Mouse (Mus musculus) heart, postnatal 14 days (tissue): ENCODE data around the gene Bach2. TPM values are rescaled to one million over a fixed set of nuclear protein-coding genes. Genes with fewer than 3 reads are reported as not detected.

Experiments
- DNase-seq, 2 experiments: peaks; one replicate each; pipeline ENCODE4 v3.0.0; 2021 to 2022
- intact Hi-C: fragments of 180-260 bp; cut with DNase I; formaldehyde crosslinking; loops from one replicate; pipeline ENCODE4 v1.15.1; 2025
- total RNA-seq, 2 experiments: library from RNA; stranded (reverse); gene quantifications; 2 replicates each; pipeline ENCODE4 v1.2.3; 2021

Bach2 gene
- total RNA-seq, 2 experiments from 2014 or later, result 11.2 TPM

DNA sequence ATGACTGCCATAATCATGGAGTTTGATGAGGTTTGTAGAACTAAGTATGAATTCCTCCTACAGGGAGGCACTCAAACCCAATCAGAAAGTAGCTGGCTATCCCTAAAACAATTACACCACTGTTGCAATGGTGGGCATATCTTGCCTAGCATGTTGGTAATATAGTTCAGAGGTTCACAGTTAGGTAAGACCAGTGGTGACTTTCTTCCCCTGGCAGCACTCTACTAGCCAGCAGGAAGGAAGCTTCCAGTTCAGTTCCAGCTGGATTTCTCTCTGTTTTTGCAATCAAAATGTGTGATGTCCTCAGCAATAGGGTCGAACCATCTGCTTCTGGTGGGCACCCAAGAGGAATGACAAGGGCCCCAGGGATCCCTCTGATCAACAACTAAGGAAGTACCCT, 196.0 kb downstream of the Bach2 start:
- intact Hi-C loops, result loop anchor here (5.0 kb wide), 1 partner anchor 103 kb away; no protein-coding TSS in a partner anchor
- no peak for DNase-seq

GRCm38 (mm10) chr4:32439974-32440739, 201.6 kb downstream of the Bach2 start:
- DNase-seq, result no peak

DNA sequence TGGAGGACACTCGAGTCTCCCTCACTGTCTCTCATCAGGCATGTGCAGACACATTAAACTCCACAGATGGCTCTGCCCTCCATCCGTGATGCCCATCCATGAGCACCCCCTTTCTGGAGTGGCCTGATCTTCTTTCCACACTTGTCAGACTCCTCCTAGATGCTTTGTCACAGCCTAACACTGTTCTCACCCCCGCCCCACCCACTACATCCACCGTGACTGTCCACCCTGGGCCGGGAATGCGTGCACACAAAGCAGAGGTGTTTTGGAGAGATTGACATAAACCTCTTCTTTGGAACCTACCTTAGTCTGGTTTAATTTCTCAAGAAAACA, 202.1 kb downstream of the Bach2 start:
- intact Hi-C loops, result no loop called here
- no peak for DNase-seq

More at GRCm38 (mm10) chr4:32439974-32440739, 201.6 kb downstream of the Bach2 start:
- intact Hi-C loops, result no loop called here

- intact Hi-C loops, result no loop called here
- no peak for DNase-seq
These were observed 206.1 kb downstream of the Bach2 start for GRCm38 (mm10) chr4:32444671-32445196.

DNA sequence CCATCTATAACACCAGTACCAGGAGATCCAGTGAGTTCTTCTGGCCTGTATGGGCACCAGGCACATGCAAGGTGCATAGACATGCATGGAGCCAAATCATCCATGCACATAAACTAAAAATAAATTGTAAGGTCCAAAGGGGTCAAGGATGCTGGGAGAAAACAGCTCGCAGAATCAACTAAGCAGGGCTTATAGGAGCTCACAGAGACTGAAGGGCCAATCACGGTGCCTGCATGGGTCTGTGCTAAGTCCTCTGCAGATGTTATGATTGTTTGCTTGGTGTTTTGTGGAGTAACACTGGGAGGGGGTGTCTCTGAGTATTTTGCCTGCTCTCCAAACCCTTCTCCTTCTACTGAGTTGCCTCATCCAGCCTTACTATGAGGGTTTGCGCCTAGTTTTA, 209.2 kb downstream of the Bach2 start:
- intact Hi-C loops, result no loop called here
- DNase-seq, result no peak

GRCm38 (mm10) chr4:32461986-32462385, 223.4 kb downstream of the Bach2 start:
- intact Hi-C loops, result no loop called here
- no peak for DNase-seq

DNA sequence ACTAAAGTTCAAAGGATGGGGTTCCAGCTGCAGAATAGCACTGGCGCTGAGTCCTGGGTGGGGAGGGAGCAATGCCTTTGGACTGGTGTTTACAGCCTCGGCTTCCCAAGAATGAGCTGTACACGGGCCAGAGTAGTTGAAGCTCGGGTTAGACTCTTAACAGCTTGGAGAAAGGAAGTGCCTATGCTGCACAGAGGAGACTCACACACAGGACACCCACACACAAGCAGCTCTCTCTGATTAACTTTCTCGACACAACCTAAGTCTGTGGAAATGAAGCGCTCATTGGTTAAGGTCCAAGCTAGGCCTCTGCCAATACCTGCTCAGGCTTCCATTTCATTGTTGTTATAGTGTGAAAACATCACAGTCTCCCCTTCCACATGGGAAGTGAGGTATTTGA, 224.5 kb downstream of the Bach2 start:
- intact Hi-C loops, result no loop called here
- no peak for DNase-seq

DNA sequence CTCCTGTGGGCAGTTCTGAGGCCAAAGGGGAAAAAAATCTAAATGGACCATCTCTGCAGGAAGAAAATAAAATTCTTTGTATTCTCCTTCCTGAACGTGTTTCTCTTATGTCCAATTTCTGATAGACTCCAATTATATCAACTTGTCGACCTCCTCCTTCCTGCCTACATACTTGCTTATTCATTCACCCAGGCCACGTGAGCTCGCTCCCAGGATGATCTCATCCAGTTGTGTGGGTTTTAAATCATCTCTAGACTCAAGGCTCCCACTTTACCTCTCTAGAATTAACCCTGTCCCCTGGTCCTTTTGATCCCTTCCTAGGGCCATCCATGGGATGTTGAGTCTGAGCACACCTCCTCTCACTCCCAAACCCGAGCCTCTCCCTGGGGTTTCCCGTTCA, 225.9 kb downstream of the Bach2 start:
- intact Hi-C loops, result no loop called here
- DNase-seq, result no peak

- DNase-seq, result no peak
- intact Hi-C loops, result no loop called here
These were observed 227.4 kb downstream of the Bach2 start for GRCm38 (mm10) chr4:32466031-32466430.

- intact Hi-C loops, result no loop called here
- DNase-seq, result no peak
These were observed 239.5 kb downstream of the Bach2 start for GRCm38 (mm10) chr4:32477977-32478660.

DNA sequence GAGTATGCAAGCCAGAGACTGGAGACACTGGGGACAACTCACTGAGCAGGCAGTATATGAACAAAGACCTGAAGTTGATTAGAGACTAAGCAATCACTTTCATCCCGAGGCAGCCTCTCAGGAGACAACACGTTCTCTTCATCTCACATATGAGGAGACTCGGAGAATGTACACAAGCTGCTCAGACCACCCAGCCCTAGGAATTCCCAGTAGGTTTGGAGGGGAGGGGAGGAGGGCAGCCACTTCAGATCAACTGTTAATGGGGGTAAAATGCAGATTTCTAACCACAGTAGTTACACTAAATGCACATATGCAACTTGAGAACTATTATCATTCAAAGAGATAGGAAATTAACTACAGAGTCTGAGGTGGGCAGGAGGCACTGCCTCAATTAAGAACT, 240.6 kb downstream of the Bach2 start:
- DNase-seq, result no peak
- intact Hi-C loops, result no loop called here

DNA sequence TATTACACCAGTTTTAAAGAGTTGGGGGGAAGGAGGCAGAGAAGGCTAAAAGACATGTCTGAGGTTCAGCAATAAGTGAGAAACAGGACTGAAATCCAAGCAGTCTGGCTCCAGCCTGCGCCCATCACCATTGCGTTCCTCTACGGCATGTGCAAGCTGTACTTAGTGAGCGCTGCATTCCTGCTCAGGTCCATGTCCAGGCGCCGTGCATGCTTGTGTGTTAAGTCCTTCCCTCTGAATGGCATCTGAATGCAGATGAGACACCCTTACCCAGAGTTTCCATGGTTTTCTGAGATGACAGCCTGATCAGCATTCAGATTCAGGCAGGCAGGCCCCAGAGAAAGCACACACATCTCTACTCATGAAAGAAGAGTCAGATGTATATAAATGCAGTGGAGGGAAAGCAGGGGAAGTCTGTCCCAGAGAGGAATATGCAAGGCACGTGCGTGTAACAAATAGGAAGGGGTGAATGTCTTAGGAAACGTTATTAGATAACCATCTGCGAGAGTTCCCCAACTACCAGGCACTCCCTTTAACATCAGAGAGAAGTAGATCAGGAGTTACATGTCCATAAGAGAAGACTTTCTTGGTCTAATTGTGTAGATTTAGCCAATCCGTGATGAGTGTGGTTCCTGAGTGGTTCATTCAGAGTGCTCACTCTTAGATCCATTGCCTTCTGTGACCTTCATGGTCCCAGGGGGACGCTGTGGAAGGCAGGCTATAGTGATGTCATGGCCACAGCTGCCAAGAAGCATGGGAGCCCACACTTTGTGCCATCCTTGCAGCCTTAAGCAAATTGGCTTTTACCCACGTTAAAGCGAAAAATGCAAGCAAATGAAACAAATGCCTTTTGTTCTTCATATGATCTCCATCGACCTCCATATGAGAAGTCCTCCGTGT, 241.4 kb downstream of the Bach2 start:
- intact Hi-C loops, result no loop called here
- no peak for DNase-seq

DNA sequence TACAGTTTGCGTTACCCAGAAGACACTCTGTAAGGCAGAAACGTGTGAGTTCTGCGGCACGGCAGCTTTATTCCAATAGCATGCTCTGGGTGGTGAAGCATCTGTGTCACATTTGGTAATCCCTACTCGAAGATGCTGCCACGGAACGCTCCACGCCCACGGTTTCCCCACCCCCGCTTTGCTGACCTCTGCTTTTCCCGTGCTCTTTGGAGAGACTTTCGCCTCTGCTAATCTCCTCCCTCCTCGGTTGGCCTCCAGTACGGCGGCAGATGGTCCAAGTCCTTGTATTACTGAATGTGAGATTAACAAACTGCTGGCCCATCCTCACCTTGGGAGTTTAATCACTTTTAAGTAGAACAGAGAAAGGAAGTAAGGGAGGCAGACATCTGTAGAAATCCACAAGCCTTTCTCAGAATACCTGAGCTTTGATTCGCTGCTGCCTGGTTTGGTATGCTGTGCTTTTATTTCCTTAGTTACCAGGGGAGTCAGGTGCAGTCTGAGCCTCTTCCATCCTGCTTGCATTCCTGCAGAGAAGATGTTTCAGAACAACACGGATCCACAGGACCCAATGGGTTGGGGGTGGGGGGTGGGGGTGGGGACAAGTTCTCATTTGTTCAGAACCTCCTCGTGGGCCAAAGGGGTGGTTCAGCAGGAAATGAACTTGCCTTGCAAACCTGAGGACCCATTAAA, 242.9 kb downstream of the Bach2 start:
- intact Hi-C loops, result no loop called here
- DNase-seq, result peak; percentile 16 to 32

DNA sequence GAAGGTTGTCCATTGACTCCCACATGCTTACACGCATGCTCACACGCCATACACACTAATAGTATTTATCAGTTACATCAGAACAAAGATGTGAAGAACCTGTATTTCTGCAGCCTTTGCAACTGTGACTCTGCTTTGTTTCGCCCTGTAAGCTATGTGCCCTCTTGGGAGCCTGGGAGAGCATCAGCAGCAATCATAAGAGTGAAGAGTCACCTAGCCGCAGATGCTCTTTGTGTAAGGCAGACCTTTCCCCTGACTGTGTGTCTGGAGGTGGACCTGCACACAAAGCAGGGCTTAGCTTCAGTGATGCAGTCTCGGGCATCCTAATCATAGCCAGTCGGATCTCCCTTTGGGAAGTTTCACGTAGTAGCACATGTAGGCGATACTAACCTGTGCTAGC, 243.5 kb downstream of the Bach2 start:
- no peak for DNase-seq
- intact Hi-C loops, result no loop called here

DNA sequence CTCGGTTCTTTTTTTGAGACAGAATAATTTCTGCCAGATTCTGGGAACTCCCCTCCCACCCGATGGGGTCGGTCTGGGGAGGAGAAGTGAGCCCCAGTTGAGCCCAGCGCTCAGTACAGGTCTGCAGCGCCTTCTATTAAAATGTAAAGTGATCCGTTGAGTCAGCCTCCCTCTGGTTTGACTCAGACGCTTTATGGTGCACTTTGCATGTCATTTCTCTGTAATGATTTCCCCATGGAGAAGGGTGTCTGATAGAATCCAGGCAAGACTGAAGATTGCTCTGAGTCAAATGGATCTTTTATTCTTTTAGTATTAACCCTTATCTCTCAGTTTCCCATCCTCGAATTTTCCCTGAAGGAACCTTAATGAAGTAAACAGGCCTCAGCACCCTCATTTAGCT, 244.3 kb downstream of the Bach2 start:
- no peak for DNase-seq
- intact Hi-C loops, result no loop called here

DNA sequence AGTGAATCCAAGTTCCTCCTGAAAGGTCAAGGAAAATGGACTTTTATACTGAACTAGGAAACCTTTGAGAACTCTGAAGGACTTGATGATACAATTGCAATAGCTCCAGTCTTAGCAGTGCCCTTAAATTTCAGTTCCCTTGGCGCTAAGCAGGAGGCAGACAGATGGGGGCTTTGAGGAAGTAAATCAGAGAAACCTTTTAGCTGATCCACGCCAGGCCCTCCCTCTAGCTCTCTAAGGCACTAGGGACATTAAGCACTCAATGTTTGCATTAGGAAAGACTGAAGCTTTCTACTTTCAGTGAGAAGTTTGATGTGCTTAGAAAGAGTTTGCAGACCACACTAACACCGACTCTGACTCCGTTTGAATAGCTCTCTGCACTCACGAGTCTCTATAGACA, 247.2 kb downstream of the Bach2 start:
- intact Hi-C loops, result no loop called here
- no peak for DNase-seq

GRCm38 (mm10) chr4:32486654-32487398, 248.2 kb downstream of the Bach2 start:
- DNase-seq, result peak; percentile 13 to 30
- intact Hi-C loops, result no loop called here

DNA sequence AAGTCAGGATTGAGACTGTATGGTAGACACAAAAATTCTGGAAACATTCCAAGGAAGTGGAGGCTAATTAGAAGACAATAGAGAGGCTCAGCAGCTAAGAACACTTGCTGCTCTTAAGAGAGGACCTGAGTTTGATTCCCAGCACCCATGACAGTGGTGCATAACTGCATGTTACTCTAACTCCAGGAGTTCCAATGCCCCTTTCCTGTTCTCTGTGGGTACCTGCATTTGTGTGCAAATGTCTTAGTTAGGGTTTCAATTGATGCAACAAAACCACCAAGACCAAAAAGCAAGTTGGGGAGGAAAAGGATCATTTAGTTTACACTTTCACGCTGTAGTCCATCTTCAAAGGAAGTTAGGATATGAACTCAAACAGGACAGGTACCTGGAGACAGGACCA, 250.6 kb downstream of the Bach2 start:
- DNase-seq, result no peak
- intact Hi-C loops, result no loop called here

- no peak for DNase-seq
- intact Hi-C loops, result no loop called here
These were observed 252.6 kb downstream of the Bach2 start for GRCm38 (mm10) chr4:32491176-32491575.

- no peak for DNase-seq
- intact Hi-C loops, result no loop called here
These were observed 254.2 kb downstream of the Bach2 start for GRCm38 (mm10) chr4:32492834-32493233.
